Mouse (Mus musculus) B cell, adult 2 months (primary cell): Measurements from ENCODE around the gene Grin2a.

Experiments
- DNase-seq, 2 experiments: peaks; one replicate each; pipeline ENCODE4 v3.0.0; 2022

Gene Grin2a

GRCm38 (mm10) chr16:9994951-9995813 is at the start of gene Grin2a:
Grin2a (minus strand) TSS chr16:9995560.
- no peak for DNase-seq

- DNase-seq: no peak
Observed at GRCm38 (mm10) chr16:10035582-10036215, 40.3 kb upstream of the Grin2a start.

GRCm38 (mm10) chr16:10033416-10033979 is 38.1 kb upstream of the Grin2a start:
- no peak for DNase-seq

- DNase-seq: no peak
Observed at GRCm38 (mm10) chr16:10031891-10032290, 36.5 kb upstream of the Grin2a start.

- no peak for DNase-seq
Observed at GRCm38 (mm10) chr16:10026741-10027140, 31.4 kb upstream of the Grin2a start.

GRCm38 (mm10) chr16:10009743-10010142 is 14.4 kb upstream of the Grin2a start:
- DNase-seq: no peak

GRCm38 (mm10) chr16:10005606-10006005 is 10.2 kb upstream of the Grin2a start:
- DNase-seq: no peak

- DNase-seq: no peak
Observed at GRCm38 (mm10) chr16:10004096-10004495, 8.7 kb upstream of the Grin2a start.

- DNase-seq: no peak
Observed at GRCm38 (mm10) chr16:10003001-10003400, 7.6 kb upstream of the Grin2a start.

GRCm38 (mm10) chr16:10001601-10002000 is 6.2 kb upstream of the Grin2a start:
- no peak for DNase-seq

GRCm38 (mm10) chr16:9999926-10000325 is 4.6 kb upstream of the Grin2a start:
- no peak for DNase-seq

- DNase-seq: no peak
Observed at GRCm38 (mm10) chr16:9997931-9998330, 2.6 kb upstream of the Grin2a start.

- no peak for DNase-seq
Observed at GRCm38 (mm10) chr16:9995814-9996210, 452 bp upstream of the Grin2a start.

- no peak for DNase-seq
Observed at GRCm38 (mm10) chr16:9994041-9994950, 1.1 kb downstream of the Grin2a start.

- no peak for DNase-seq
Observed at GRCm38 (mm10) chr16:9993255-9994040, 1.9 kb downstream of the Grin2a start.

- no peak for DNase-seq
Observed at GRCm38 (mm10) chr16:9992773-9993221, 2.6 kb downstream of the Grin2a start.

GRCm38 (mm10) chr16:9992076-9992772 is 3.1 kb downstream of the Grin2a start:
- no peak for DNase-seq

GRCm38 (mm10) chr16:9985041-9985440 is 10.3 kb downstream of the Grin2a start:
- DNase-seq: no peak

GRCm38 (mm10) chr16:9980641-9981040 is 14.7 kb downstream of the Grin2a start:
- DNase-seq: no peak

- no peak for DNase-seq
Observed at GRCm38 (mm10) chr16:9978173-9978572, 17.2 kb downstream of the Grin2a start.

- no peak for DNase-seq
Observed at GRCm38 (mm10) chr16:9972705-9973104, 22.7 kb downstream of the Grin2a start.
